Mouse (Mus musculus) ovary, postnatal 10 days (tissue): Measurements from ENCODE around the gene Gm21987.

ENCODE experiments used
- DNase-seq: peaks from one replicate; pipeline ENCODE4 v3.0.0; 2022; ENCODE audit warnings: low spot score

The Gm21987 gene

DNA sequence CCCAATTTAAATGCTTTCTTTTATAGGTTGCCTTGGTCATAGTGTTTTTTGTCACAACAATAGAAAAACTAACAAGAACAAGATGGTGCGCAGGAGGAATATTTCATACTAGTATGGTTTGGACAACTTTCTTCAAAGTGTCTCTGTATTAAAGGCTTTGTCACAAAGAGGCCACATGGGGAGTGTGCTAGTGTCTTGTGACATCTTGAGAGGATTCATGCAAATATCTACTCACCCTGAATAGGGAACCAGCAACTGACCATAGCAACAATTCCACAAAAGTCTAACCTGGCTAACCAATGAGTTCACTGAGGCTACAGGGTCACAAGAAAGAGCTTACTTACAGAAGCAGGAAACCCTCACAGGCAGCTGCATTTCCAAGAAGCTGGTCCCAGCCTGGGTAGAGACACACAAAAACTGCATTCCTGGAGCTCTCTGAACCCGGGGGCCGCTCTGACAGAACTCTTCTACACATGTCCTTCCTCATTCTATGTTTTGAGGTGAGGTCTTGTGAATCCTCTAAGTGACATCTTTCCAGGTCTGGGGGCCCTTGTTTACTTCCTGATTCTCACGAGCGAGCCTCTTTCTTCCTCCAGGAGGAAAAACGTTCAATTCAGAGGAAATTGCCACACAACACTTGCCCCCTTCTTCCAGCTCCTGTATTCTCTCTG is 48.4 kb downstream of the Gm21987 start:
- no peak for DNase-seq

DNA sequence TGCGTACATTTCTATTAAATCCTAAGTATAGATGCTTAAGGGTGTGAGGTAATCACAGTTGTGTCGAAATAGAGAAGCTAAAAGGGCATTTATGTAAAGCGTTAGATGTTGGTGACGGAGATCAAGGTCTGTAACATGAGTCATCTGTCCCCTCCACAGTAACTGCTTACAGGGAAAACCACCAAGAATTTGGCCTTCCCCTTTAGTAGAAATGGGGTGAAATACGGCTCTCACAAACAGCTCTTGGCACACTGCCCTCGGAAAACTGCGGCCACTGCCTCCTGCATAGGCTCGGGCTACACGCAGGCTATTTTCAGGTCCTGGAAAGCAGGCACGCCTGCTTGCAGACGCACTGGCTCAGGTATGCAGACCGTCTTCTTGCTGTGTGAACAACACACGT is 49.3 kb downstream of the Gm21987 start:
- peak; percentile 41 for DNase-seq

DNA sequence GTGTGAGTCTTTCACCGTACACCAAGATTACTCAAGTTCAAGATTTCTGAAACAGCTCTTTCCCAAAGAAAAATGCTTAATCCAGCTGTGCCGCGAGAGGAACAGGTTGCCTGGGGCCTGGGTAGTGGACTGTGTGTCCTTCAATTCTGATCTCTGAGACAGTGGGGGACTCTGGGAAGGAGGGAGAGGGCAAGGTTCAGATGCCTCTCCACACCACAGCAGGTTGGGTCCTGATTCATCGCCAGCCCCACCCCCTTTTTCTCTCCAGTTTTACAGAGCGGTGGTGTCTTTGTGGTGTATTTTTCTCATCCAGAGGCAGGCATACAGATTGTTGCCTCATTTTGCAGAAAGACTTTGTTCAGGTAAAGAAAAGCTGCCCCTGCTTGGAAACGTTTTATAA is 51.4 kb downstream of the Gm21987 start:
- DNase-seq = no peak

DNA sequence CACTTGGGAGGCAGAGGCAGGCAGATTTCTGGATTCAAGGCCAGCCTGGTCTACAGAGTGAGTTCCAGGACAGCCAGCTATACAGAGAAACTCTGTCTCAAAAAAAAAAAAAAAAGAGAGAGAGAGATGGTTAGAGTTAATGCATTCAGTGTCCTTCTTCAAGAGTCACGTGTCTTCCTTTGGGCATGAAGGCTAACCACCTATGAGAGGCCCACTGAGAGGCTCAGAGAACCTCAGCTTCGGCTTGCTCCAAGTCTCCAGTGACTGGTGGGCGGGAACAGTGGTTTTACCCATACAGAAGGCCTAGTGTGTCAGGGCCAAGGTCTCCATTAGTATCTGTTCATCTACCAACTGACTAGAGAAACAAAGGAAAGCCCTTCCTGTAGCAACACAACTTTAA is 52.2 kb downstream of the Gm21987 start:
- no peak for DNase-seq

GRCm38 (mm10) chr16:38399531-38400231 is 52.8 kb downstream of the Gm21987 start:
- DNase-seq = peak; percentile 19

DNA sequence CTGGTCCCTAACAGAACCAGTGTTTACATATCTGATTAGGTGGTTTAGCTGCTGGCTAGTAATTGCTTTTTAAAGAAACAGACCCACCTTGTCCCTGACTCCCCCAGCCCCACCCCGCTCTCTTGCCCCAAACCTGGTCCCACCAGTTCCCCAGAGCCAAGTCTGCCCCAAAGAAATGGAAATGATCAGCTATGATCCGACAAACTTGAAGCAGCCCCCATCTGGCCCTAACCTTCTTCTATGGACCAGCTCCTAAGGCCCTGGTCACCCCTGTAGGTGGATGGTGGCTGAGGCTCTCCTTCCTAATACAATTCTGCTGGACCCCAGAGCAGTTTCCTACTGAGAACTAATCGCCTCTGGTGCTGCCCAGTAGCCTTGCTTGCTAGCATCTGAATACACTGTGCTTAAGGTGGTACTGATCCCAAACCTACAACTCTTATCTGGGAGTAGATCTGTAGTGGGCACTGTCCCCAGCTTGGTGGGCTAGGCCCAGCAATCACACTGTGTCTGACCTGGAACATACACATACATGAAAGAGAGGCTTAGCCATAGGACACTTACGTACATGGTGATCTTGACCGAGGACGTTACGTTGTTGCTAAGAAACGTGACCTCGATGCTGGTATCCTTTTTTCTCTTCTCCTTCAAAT is 53.6 kb downstream of the Gm21987 start:
- no peak for DNase-seq

- no peak for DNase-seq
These were observed 54.6 kb downstream of the Gm21987 start for GRCm38 (mm10) chr16:38401468-38401867.

DNA sequence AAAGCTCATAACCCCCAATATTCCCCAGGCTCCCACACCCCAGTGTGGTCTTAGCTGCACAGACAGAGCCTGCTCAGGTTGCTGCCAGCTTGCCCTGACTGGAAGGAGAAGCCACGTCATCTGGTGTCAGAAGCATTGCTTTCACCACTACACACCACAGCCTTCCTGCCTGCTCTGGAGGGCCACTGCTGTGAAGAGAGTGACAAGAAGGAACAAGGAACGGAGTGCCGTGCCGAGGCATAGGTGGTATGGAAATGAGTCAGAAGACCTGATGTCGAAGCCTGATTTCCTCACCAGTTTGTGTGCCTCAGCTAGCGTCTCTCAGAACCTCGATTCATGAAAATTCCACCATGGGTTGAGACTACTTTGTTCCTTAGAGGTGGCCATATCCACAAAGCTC is 56.8 kb downstream of the Gm21987 start:
- DNase-seq = no peak

DNA sequence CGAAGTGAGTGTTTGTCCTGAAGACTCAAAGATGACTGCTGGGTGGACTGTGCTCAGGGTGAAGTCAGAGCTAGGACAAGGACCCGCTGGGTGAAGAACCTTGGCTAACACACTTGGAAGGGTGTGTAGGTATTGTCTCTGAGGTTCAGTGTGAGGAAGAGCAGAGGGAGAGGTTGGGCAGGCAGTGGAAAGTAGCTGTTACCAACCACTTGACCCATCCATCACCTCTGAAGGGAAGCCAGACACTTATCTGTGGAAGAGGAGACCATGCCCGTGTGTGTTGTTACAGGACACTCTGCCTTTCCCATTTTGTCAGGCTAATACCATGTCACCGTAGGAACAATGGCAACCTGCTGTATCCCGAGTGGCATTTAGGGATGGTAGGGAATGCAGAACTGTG is 59.5 kb downstream of the Gm21987 start:
- no peak for DNase-seq

DNA sequence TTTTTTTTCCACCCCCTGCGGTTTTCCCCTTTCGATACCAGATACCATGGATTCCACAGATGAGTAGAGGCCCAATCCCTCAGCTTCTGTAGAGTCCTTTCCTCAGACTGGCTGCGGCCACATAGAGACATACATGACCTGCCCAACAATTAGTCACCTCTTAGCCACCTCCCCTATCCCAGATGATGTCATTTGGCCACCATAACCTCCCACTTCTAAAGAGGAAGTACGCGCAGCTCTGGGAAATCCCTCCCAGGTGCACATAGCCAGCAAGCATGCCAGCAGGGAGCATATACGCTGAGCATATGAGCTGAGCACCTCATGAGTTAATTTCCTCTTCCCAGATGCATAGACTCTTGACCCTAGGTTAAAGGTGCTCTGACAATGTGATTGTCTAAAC is 59.9 kb downstream of the Gm21987 start:
- DNase-seq = no peak

DNA sequence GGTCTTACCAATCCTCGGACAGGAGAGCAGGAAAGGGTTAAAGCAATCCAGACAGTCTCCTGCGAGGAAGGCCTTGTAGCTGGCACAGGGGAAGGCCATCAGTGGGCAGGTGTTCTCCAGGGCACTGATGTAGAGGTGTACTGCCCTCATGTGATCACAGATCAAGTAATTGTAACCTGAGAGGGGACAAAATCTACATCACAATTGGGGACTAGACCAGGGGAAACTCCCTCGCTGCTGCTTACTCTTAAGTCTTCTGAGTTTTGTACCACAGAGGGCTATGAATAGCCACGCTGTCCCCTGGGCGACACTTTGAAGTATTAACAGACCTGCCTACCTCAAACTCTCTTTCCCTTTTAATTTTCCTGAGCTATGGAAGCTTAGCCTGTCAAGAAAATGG is 60.7 kb downstream of the Gm21987 start:
- no peak for DNase-seq

GRCm38 (mm10) chr16:38408416-38408815 is 61.6 kb downstream of the Gm21987 start:
- no peak for DNase-seq
